Mouse (Mus musculus) effector memory CD4-positive, alpha-beta T cell, adult 7 months (primary cell): ENCODE results near the gene Tfap2a. TPM values are rescaled to one million over a fixed set of nuclear protein-coding genes. Genes with fewer than 3 reads are reported as not detected.

ENCODE experiments used
- polyA plus RNA-seq: library from polyadenylated mRNA; unstranded; fragments of 100-300 nt; shearing (Covaris generic); gene quantifications from one replicate; pipeline ENCODE4 v1.2.1, GENCODE M21; 2017

Tfap2a gene
- not detected for polyA plus RNA-seq

DNA sequence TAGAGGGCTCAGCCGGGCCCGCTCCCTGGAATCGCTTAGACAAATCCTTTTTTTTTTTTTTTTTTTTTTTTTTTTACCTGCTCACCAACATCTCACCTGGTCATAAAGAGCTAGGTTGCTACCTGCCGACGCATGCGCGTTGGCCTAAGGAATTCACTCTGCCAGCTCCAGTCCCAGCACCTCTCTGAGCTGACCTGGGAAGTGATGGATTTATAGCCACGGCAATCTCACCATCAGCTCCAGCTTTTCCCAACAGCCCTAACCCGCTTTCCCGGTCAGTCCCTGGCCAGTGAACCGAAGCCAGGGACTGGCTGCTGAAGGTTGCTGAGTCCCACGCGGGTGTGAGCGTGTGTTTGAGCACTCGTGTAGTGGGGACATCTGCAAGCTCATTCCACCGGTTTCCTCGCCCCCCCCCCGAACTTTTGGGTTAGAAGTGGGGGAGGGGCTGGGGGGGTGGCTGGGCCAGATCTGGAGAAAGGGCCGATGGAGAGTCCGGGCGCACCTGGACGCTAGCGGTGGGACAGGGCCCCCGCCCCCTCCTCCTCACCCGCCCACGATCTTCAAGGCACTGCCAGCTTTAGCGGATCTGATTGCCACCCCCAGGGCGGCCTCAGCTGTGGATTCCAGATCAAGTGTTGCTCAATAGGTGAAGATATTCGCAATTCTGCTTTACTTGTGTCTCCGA, at the start of gene Tfap2a:
Gene Tfap2a, minus strand, starts transcription at position 181 of the 685 bp plus-strand sequence.

Other genes starting within 250 kb of the Tfap2a start
- 2.0 TPM for gene Gcnt2, start 121.4 kb upstream of the Tfap2a start, polyA plus RNA-seq